In genomic region chr4:138943730-138944129, GRCm38 (mm10) we compare ENCODE assay signal across 9 mouse cellular contexts. TPM values are rescaled to one million over a fixed set of nuclear protein-coding genes. Genes with fewer than 3 reads are reported as not detected.
A peak's percentile ranks its signal among the peaks of the same experiment; 100 is the strongest.
DNase-seq lines count a peak whose midpoint lies in the region; ATAC-seq and TF ChIP-seq lines count a peak whose summit lies in the region.
"Had no signal": no experiment of that assay in that cellular context is flagged by ENCODE, and none has a peak within 500 bp of the region (broad histone marks: within the 10 kb centered on the region; RNA-seq: fewer than 3 reads in every experiment).

No protein-coding gene starts in this region.

- H3K9me3 ChIP-seq in kidney, postnatal 0 days (replicated peaks; ENCODE audit: low read length), result no peaks in the 10 kb centered on the region
- no peaks in the 10 kb centered on the region for H3K9me3 ChIP-seq in liver, embryonic 16.5 days (replicated peaks; ENCODE audit: control insufficient read depth, low read length)

- peak; percentile 53 for DNase-seq in 3T3-L1 (ENCODE audit: low read depth, low spot score)
- DNase-seq in Muller cell, postnatal 12 days (ENCODE audit: inconsistent ontology term), result peak; percentile 57
- DNase-seq in embryo, embryonic 11 days, result peak; percentile 84
- DNase-seq in heart, adult 8-10 months (ENCODE audit: low spot score), result peak; percentile 86
- peak; percentile 96 for DNase-seq in kidney, postnatal 0 days (ENCODE audit: low spot score)
- DNase-seq in ovary, postnatal 14 days (ENCODE audit: low spot score), result peak; percentile 66
- DNase-seq in thymus, postnatal 0 days (ENCODE audit: low spot score), result peak; percentile 96

- H3K27ac ChIP-seq in kidney, postnatal 0 days, result no peak overlapping the region
- no peak overlapping the region for H3K27ac ChIP-seq in liver, embryonic 16.5 days (ENCODE audit: low read length)

- no peaks in the 10 kb centered on the region for H3K36me3 ChIP-seq in kidney, postnatal 0 days (ENCODE audit: insufficient read depth, low read length)
- H3K36me3 ChIP-seq in liver, embryonic 16.5 days (ENCODE audit: control insufficient read depth, insufficient read depth), result no peaks in the 10 kb centered on the region

- H3K27me3 ChIP-seq in kidney, postnatal 0 days (ENCODE audit: insufficient read depth, low read length), result no peaks in the 10 kb centered on the region
- H3K27me3 ChIP-seq in liver, embryonic 16.5 days (ENCODE audit: control insufficient read depth, insufficient read depth, low read depth, low read length), result no peaks in the 10 kb centered on the region

- H3K4me3 ChIP-seq in kidney, postnatal 0 days (replicated peaks; ENCODE audit: low read depth, low read length), result peak overlapping the region; percentile 20
- H3K4me3 ChIP-seq in liver, embryonic 16.5 days (ENCODE audit: low read depth, low read length), result peak overlapping the region; percentile 52

- peak overlapping the region; percentile 37; the same call in 1 of the 2 replicates for H3K4me2 ChIP-seq in kidney, postnatal 0 days (ENCODE audit: low read length)
- H3K4me2 ChIP-seq in liver, embryonic 16.5 days (ENCODE audit: low read depth, low read length), result peak overlapping the region; percentile 38

- H3K9ac ChIP-seq in kidney, postnatal 0 days (ENCODE audit: low read depth, low read length), result no peak overlapping the region
- no peak overlapping the region for H3K9ac ChIP-seq in liver, embryonic 16.5 days (ENCODE audit: low read depth, low read length)

- peaks cover 15% of the 10 kb centered on the region; the same call in 1 of the 2 replicates for H3K4me1 ChIP-seq in kidney, postnatal 0 days (replicated peaks; ENCODE audit: insufficient read depth, low read length)
- no peaks in the 10 kb centered on the region; the same call in 1 of the 2 replicates for H3K4me1 ChIP-seq in liver, embryonic 16.5 days (ENCODE audit: control insufficient read depth, low read depth, low read length)

- peak; percentile 59; the same call in 1 of the 2 replicates for ATAC-seq in kidney, postnatal 0 days (replicated peaks; ENCODE audit: low FRiP score, low read depth)
- peak; percentile 67 for ATAC-seq in liver, embryonic 16.5 days (ENCODE audit: low read depth)

- 27% methylated on average over 15 of the region's 15 CpGs for WGBS in kidney, postnatal 0 days
- WGBS in liver, embryonic 16.5 days (ENCODE audit: insufficient replicate concordance), result 10% methylated on average over 15 of the region's 15 CpGs

- TF ChIP-seq CTCF in kidney, postnatal 0 days (IDR thresholded peaks at IDR 0.05; ENCODE audit: low read depth), result peak; percentile 83

RNA-seq across cellular contexts. Expression of gene Rnf186, which starts 23.2 kb away (rescaled TPM):
- under 1 TPM in 1 of 4 experiments, not detected in 3; 0.23 TPM for total RNA-seq in heart, adult 8-10 months (2022)
- polyA plus RNA-seq in kidney, postnatal 0 days (2015; fragmentation: Nextera tagmentation; extraction: Ambion mirVana), result 15.9 and 17.7 TPM in 2 replicates
- polyA plus RNA-seq in liver, embryonic 16.5 days (2015; fragmentation: Nextera tagmentation; extraction: Ambion mirVana), result 0.56 and 1.1 TPM in 2 replicates
- polyA plus RNA-seq in thymus, postnatal 0 days (2015; fragmentation: Nextera tagmentation; extraction: Ambion mirVana), result 0.61 and 1.1 TPM in 2 replicates
- polyA plus RNA-seq: frontal cortex, adult 2 months had no signal

RNA-seq across cellular contexts. Expression of gene Tmco4, which starts 29.0 kb away (rescaled TPM):
- 10 to 100 TPM in 3 of 4 experiments, 1 to 10 TPM in 1; 9.9 to 13.6 (median 11.7) TPM for total RNA-seq in heart, adult 8-10 months (2022)
- polyA plus RNA-seq in kidney, postnatal 0 days (2015; fragmentation: Nextera tagmentation; extraction: Ambion mirVana), result 10.2 and 10.8 TPM in 2 replicates
- 3.7 and 4.0 TPM in 2 replicates for polyA plus RNA-seq in liver, embryonic 16.5 days (2015; fragmentation: Nextera tagmentation; extraction: Ambion mirVana)
- polyA plus RNA-seq in thymus, postnatal 0 days (2015; fragmentation: Nextera tagmentation; extraction: Ambion mirVana), result 10.7 and 11.4 TPM in 2 replicates

RNA-seq across cellular contexts. Expression of gene Otud3, which starts 30.0 kb away (rescaled TPM):
- 10 to 100 TPM in 1 of 4 experiments, 1 to 10 TPM in 3; 9.6 to 14.6 (median 9.9) TPM for total RNA-seq in heart, adult 8-10 months (2022)
- polyA plus RNA-seq in kidney, postnatal 0 days (2015; fragmentation: Nextera tagmentation; extraction: Ambion mirVana), result 3.1 and 3.5 TPM in 2 replicates
- polyA plus RNA-seq in liver, embryonic 16.5 days (2015; fragmentation: Nextera tagmentation; extraction: Ambion mirVana), result 0.96 and 1.1 TPM in 2 replicates
- 3.9 and 4.4 TPM in 2 replicates for polyA plus RNA-seq in thymus, postnatal 0 days (2015; fragmentation: Nextera tagmentation; extraction: Ambion mirVana)
